Mouse (Mus musculus) megakaryocyte, embryonic 14.5 days (primary cell): ENCODE measurements around the gene Cerkl.

Experiments used
- FLI1 ChIP-seq: IDR thresholded peaks from 2 replicates; pipeline ENCODE4 v1.6.1; 2012; ENCODE audit warnings: low read length, inconsistent platforms, mixed read lengths
- GATA1 ChIP-seq: IDR thresholded peaks from 3 replicates; pipeline ENCODE4 v1.6.1; 2012; ENCODE audit warnings: mixed read lengths, low read length, inconsistent platforms, borderline replicate concordance

DNA sequence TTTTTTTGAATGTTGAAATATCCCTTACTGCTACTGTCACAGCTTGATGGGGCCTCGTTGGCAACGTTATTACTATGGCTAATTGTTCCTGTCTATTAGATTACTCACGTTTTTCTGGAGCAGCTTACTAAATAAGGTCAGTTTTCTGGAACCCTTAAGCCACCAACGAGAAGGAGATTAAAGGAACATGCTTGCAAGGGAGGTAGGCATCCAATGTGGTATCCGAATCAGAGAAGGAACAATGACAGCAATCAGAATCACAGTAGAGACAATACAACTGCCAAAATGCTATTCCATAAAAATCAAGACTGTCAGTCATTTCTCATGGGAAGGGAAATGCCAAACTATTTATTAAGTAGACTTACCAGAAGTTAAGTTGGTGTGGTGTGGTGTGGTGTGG lies 5.1 kb downstream of the Cerkl start:
- no peak for TF ChIP-seq GATA1
- no peak for TF ChIP-seq FLI1
